9 mouse cellular contexts compared by ENCODE assay signal in the genomic region with DNA sequence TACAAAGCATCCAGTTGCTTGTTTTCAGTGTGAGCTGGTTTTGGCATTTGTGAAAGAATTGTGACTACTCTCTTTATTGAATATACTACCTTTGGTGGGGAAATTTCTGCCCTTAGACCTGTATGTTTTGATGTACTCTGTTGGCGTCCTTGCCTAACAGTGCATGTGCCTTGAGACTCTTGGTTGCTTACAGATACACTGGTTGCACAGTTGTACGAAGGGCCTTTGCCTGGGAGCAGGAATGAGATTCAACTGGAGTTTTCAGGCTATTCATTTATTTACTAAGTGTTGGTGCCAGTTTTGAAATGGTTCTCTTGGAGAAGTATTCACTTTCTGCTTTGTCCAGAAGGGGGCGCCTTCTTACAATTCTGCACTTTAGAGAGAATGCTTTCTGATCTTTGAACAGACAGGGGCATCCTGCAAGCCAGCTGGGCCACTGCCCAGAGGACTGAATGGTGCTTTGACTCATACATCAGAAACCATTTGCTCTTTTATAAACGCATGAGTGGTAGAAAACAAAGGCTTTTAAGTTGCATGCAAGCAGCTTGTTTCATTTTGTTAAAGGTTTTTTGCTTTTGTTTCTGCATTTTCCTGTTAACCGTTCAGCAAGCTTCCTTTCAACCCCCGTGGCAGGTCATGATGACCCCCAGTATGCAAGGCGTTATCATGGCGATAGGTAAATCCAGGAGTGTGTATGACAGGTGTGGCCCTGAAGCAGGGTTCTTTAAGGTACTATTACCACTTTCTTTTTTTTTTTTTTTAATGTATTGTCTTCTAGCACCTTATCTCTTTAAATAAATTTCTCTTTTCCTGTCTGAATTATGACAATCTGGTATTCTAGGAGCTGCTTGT.
DNase-seq lines count a peak whose midpoint lies in the region; TF ChIP-seq lines count a peak whose summit lies in the region.
"Had no signal": no experiment of that assay in that cellular context is flagged by ENCODE, and none has a peak within 500 bp of the region (broad histone marks: within the 10 kb centered on the region; RNA-seq: fewer than 3 reads in every experiment).

No protein-coding gene starts in this region.

- TF ChIP-seq CTCF in ES-Bruce4 (IDR thresholded peaks at IDR 0.05; ENCODE audit: low read depth, low read length): peak; percentile 24
- no peak for TF ChIP-seq CTCF in lung, adult 2 months (IDR thresholded peaks at IDR 0.05; ENCODE audit: insufficient read depth, low read length)

- no peak for TF ChIP-seq POLR2A in ES-Bruce4 (IDR thresholded peaks at IDR 0.05; ENCODE audit: insufficient read depth, low read length)
- no peak for TF ChIP-seq POLR2A in lung, adult 2 months (IDR thresholded peaks at IDR 0.05; ENCODE audit: borderline replicate concordance, extremely low read depth, low read depth, low read length)

- H3K27ac ChIP-seq in ES-Bruce4 (ENCODE audit: insufficient read depth, low read length): no peak overlapping the region
- H3K27ac ChIP-seq: liver, embryonic 13.5 days had no signal

- 59% methylated on average over 8 of the region's 8 CpGs for WGBS in lung, adult 2 months

- DNase-seq in adrenal gland, postnatal 10 days: peak; percentile 85
- DNase-seq in embryo, embryonic 11 days: peak; percentile 79
- DNase-seq in gastrocnemius, postnatal 36 days: peak; percentile 33 to 41
- DNase-seq in kidney, postnatal 25 days: peak; percentile 85 to 87
- DNase-seq in lung, adult 2 months: peak; percentile 36
- DNase-seq in ovary, postnatal 10 days (ENCODE audit: low spot score): peak; percentile 30
- DNase-seq in urinary bladder, postnatal 4 days (ENCODE audit: low spot score in 2 of 2): peak; percentile 33 to 71
- DNase-seq: liver, embryonic 13.5 days had no signal

- H3K9ac ChIP-seq in ES-Bruce4 (ENCODE audit: low read depth, poor library complexity, severe bottlenecking): no peak overlapping the region
- H3K9ac ChIP-seq: liver, embryonic 13.5 days had no signal

- no peak for TF ChIP-seq EP300 in ES-Bruce4 (IDR thresholded peaks at IDR 0.05; ENCODE audit: insufficient read depth, low read depth, low read length)

- H3K36me3 ChIP-seq in ES-Bruce4 (ENCODE audit: control insufficient read depth, insufficient read depth, low read length, poor library complexity, severe bottlenecking): no peaks in the 10 kb centered on the region

- intact Hi-C loops in gastrocnemius, postnatal 36 days (cut with DNase I): no loop called here

- no peak overlapping the region for H3K4me3 ChIP-seq in ES-Bruce4 (ENCODE audit: low read depth, low read length)
- no peak overlapping the region for H3K4me3 ChIP-seq in lung, adult 2 months (replicated peaks; ENCODE audit: extremely low read depth, low read depth, low read length)
- H3K4me3 ChIP-seq: liver, embryonic 13.5 days had no signal

- no peaks in the 10 kb centered on the region for H3K27me3 ChIP-seq in ES-Bruce4 (ENCODE audit: control insufficient read depth, insufficient read depth, low read length, poor library complexity, severe bottlenecking)
- H3K27me3 ChIP-seq: liver, embryonic 13.5 days had no signal

- no peaks in the 10 kb centered on the region for H3K4me1 ChIP-seq in ES-Bruce4 (ENCODE audit: control insufficient read depth, insufficient read depth, low read length)
- H3K4me1 ChIP-seq in lung, adult 2 months (ENCODE audit: control insufficient read depth, insufficient read depth, low read length): no peaks in the 10 kb centered on the region
- H3K4me1 ChIP-seq: liver, embryonic 13.5 days had no signal

- H3K9me3 ChIP-seq in ES-Bruce4 (replicated peaks; ENCODE audit: control insufficient read depth, insufficient read depth, low read length, poor library complexity, severe bottlenecking): no peaks in the 10 kb centered on the region
- H3K9me3 ChIP-seq: liver, embryonic 13.5 days had no signal

Comparison
In these comparisons a context has a peak if more than half of its experiments do, and no peak if none do; other contexts are left out.
1. DNase-seq: peak in every context shown above with its lines; median percentile 86 in kidney, postnatal 25 days; 85 in adrenal gland, postnatal 10 days; 79 in embryo, embryonic 11 days; 52 in urinary bladder, postnatal 4 days; 37 in gastrocnemius, postnatal 36 days; 36 in lung, adult 2 months; 30 in ovary, postnatal 10 days.